Mouse (Mus musculus) ES-Bruce4 (cell line): Measurements from ENCODE around the gene Scn4b. TPM values are rescaled to one million over a fixed set of nuclear protein-coding genes. Genes with fewer than 3 reads are reported as not detected.
A peak's percentile ranks its signal among the peaks of the same experiment; 100 is the strongest.

ENCODE experiments used
- H3K27ac ChIP-seq: 2 replicates; pipeline ENCODE4 v1.5.1; 2012; ENCODE audit warnings: low read length, inconsistent platforms; ENCODE audit not compliant: insufficient read depth
- H3K27me3 ChIP-seq: 2 replicates; pipeline ENCODE4 v1.6.1; 2012; ENCODE audit warnings: mild to moderate bottlenecking, low read length, inconsistent platforms; ENCODE audit not compliant: control insufficient read depth, poor library complexity, insufficient read depth, severe bottlenecking
- H3K36me3 ChIP-seq: 2 replicates; pipeline ENCODE4 v1.6.1; 2012; ENCODE audit warnings: inconsistent platforms, mild to moderate bottlenecking, low read length, moderate library complexity; ENCODE audit not compliant: control insufficient read depth, poor library complexity, insufficient read depth, severe bottlenecking
- H3K4me1 ChIP-seq: one replicate; pipeline ENCODE4 v1.8.1; 2011; ENCODE audit warnings: low read length; ENCODE audit not compliant: control insufficient read depth, insufficient read depth
- H3K4me3 ChIP-seq: 2 replicates; pipeline ENCODE4 v1.5.1; 2011; ENCODE audit warnings: low read depth, mild to moderate bottlenecking, low read length
- H3K9ac ChIP-seq: 2 replicates; pipeline ENCODE4 v1.6.1; 2012; ENCODE audit warnings: low read depth, mild to moderate bottlenecking, inconsistent platforms; ENCODE audit not compliant: poor library complexity, severe bottlenecking
- H3K9me3 ChIP-seq: replicated peaks from 2 replicates; pipeline ENCODE4 v1.6.1; 2012; ENCODE audit warnings: mild to moderate bottlenecking, low read length, inconsistent platforms; ENCODE audit not compliant: control insufficient read depth, poor library complexity, insufficient read depth, severe bottlenecking
- CTCF ChIP-seq: IDR thresholded peaks from one replicate; pipeline ENCODE4 v1.8.1; 2011; ENCODE audit warnings: low read depth, low read length
- EP300 ChIP-seq: IDR thresholded peaks from 2 replicates; pipeline ENCODE4 v1.6.1; 2011; ENCODE audit warnings: low read depth, low read length; ENCODE audit not compliant: insufficient read depth
- POLR2A ChIP-seq: IDR thresholded peaks from one replicate; pipeline ENCODE4 v1.8.1; 2011; ENCODE audit warnings: low read length; ENCODE audit not compliant: insufficient read depth
- polyA plus RNA-seq: library from polyadenylated mRNA; stranded (reverse); fragments of >200 nt; gene quantifications from 2 replicates; pipeline ENCODE4 v1.2.4, GENCODE M21; 2011; ENCODE audit warnings: low read depth; ENCODE audit not compliant: missing spikeins, insufficient read depth, insufficient read length

Scn4b gene
- polyA plus RNA-seq, 1 experiment, result 0.40 TPM

- Histone ChIP-seq H3K4me3 (peak within 1 kb of the TSS; percentile 66), H3K9me3 (no peaks in the 10 kb centered on the region), H3K4me1 (no peaks in the 10 kb centered on the region), H3K36me3 (no peaks in the 10 kb centered on the region), H3K9ac (0 out of 2 replicates have a peak within 1 kb of the TSS, but pooled peaks have one; percentile 40), H3K27me3 (no peaks in the 10 kb centered on the region), H3K27ac (peak within 1 kb of the TSS; percentile 12; the same call in 1 of the 2 replicates)
- no peak for TF ChIP-seq CTCF
- 0 out of 2 replicates have a peak, but pooled peaks have one; percentile 35 for TF ChIP-seq EP300
Measured at GRCm38 (mm10) chr9:45117741-45118431, 20.3 kb upstream of the Scn4b start, which contains the start of gene Scn2b. Gene Scn2b (plus strand): TSS chr9:45117782.

- Histone ChIP-seq H3K4me3 (no peak overlapping the region), H3K27me3 (no peaks in the 10 kb centered on the region), H3K27ac (no peak overlapping the region), H3K36me3 (no peaks in the 10 kb centered on the region), H3K9me3 (no peaks in the 10 kb centered on the region), H3K9ac (0 out of 2 replicates have a peak overlapping the region, but pooled peaks have one; percentile 40), H3K4me1 (no peaks in the 10 kb centered on the region)
- TF ChIP-seq EP300 (no peak), CTCF (no peak), POLR2A (no peak)
Measured at GRCm38 (mm10) chr9:45118552-45118951, 19.6 kb upstream of the Scn4b start.

- Histone ChIP-seq H3K4me1 (no peaks in the 10 kb centered on the region), H3K27me3 (no peaks in the 10 kb centered on the region), H3K36me3 (no peaks in the 10 kb centered on the region), H3K9me3 (no peaks in the 10 kb centered on the region), H3K27ac (no peak overlapping the region), H3K9ac (no peak overlapping the region), H3K4me3 (no peak overlapping the region)
- no peak for TF ChIP-seq CTCF
- TF ChIP-seq EP300, result no peak
- no peak for TF ChIP-seq POLR2A
Measured at GRCm38 (mm10) chr9:45119316-45119953, 18.8 kb upstream of the Scn4b start.

- Histone ChIP-seq H3K4me3 (no peak overlapping the region), H3K36me3 (no peaks in the 10 kb centered on the region), H3K4me1 (no peaks in the 10 kb centered on the region), H3K27ac (no peak overlapping the region), H3K27me3 (no peaks in the 10 kb centered on the region), H3K9me3 (no peaks in the 10 kb centered on the region), H3K9ac (no peak overlapping the region)
- TF ChIP-seq CTCF (no peak), EP300 (no peak), POLR2A (no peak)
Measured at GRCm38 (mm10) chr9:45119954-45120530, 18.2 kb upstream of the Scn4b start.

GRCm38 (mm10) chr9:45120567-45120966 lies 17.6 kb upstream of the Scn4b start:
- H3K4me1 ChIP-seq, result no peaks in the 10 kb centered on the region
- H3K36me3 ChIP-seq, result no peaks in the 10 kb centered on the region
- H3K9me3 ChIP-seq, result no peaks in the 10 kb centered on the region
- H3K9ac ChIP-seq, result no peak overlapping the region
- H3K27ac ChIP-seq, result no peak overlapping the region
- H3K27me3 ChIP-seq, result no peaks in the 10 kb centered on the region
- H3K4me3 ChIP-seq, result no peak overlapping the region
- no peak for TF ChIP-seq CTCF
- TF ChIP-seq POLR2A, result no peak
- no peak for TF ChIP-seq EP300

GRCm38 (mm10) chr9:45121001-45121400 lies 17.2 kb upstream of the Scn4b start:
- Histone ChIP-seq H3K4me1 (no peaks in the 10 kb centered on the region), H3K9me3 (no peaks in the 10 kb centered on the region), H3K27me3 (no peaks in the 10 kb centered on the region), H3K27ac (no peak overlapping the region), H3K36me3 (no peaks in the 10 kb centered on the region), H3K9ac (no peak overlapping the region), H3K4me3 (no peak overlapping the region)
- TF ChIP-seq CTCF (no peak), EP300 (no peak), POLR2A (no peak)
